Mouse (Mus musculus): ENCODE results near the gene Fam240b. TPM values are rescaled to one million over a fixed set of nuclear protein-coding genes. Genes with fewer than 3 reads are reported as not detected.

Gene Fam240b
- 0.14 TPM in 1 of 2 replicates, not detected in the other for polyA plus RNA-seq (2015; fragmentation: Nextera tagmentation; extraction: Ambion mirVana)

GRCm38 (mm10) chr13:64497692-64498091 lies at the start of gene Fam240b:
Gene Fam240b (minus strand): TSS chr13:64497792.
- 52% methylated on average over 6 of the region's 6 CpGs for WGBS
- Histone ChIP-seq H3K4me1 (ENCODE audit: insufficient read depth, low read length) (0 out of 2 replicates have a peak, but pooled peaks cover 6% of the 10 kb centered on the region), H3K9ac (replicated peaks; ENCODE audit: low read length) (no peak within 1 kb of the TSS), H3K27ac (ENCODE audit: low read length) (peak within 1 kb of the TSS; percentile 61; the same call in 1 of the 2 replicates), H3K9me3 (ENCODE audit: low read length) (no peaks in the 10 kb centered on the region), H3K4me3 (ENCODE audit: low read length) (no peak within 1 kb of the TSS), H3K27me3 (ENCODE audit: insufficient read depth, low read length) (no peaks in the 10 kb centered on the region), H3K36me3 (ENCODE audit: insufficient read depth, low read length) (no peaks in the 10 kb centered on the region), H3K4me2 (replicated peaks; ENCODE audit: low read depth, low read length) (no peak within 1 kb of the TSS)
- peak; percentile 61; the same call in 1 of the 2 replicates for ATAC-seq (ENCODE audit: low FRiP score, low TSS enrichment)

- 48% methylated on average over 5 of the region's 5 CpGs for WGBS
Measured at GRCm38 (mm10) chr13:64530139-64530538, 32.5 kb upstream of the Fam240b start.

GRCm38 (mm10) chr13:64526515-64527285 lies 29.1 kb upstream of the Fam240b start:
- H3K4me3 ChIP-seq (ENCODE audit: low read length): no peak overlapping the region
- no peaks in the 10 kb centered on the region for H3K4me1 ChIP-seq (ENCODE audit: insufficient read depth, low read length)
- 83% methylated on average over 15 of the region's 15 CpGs for WGBS
- no peak overlapping the region for H3K9ac ChIP-seq (replicated peaks; ENCODE audit: low read length)
- H3K9me3 ChIP-seq (ENCODE audit: low read length): no peaks in the 10 kb centered on the region
- H3K4me2 ChIP-seq (replicated peaks; ENCODE audit: low read depth, low read length): no peak overlapping the region
- no peak overlapping the region for H3K27ac ChIP-seq (ENCODE audit: low read length)
- H3K27me3 ChIP-seq (ENCODE audit: insufficient read depth, low read length): no peaks in the 10 kb centered on the region
- no peaks in the 10 kb centered on the region for H3K36me3 ChIP-seq (ENCODE audit: insufficient read depth, low read length)
- no peak for ATAC-seq (ENCODE audit: low FRiP score, low TSS enrichment)

More at GRCm38 (mm10) chr13:64530139-64530538, 32.5 kb upstream of the Fam240b start:
- no peaks in the 10 kb centered on the region for H3K9me3 ChIP-seq (ENCODE audit: low read length)
- no peak for ATAC-seq (ENCODE audit: low FRiP score, low TSS enrichment)
- H3K4me1 ChIP-seq (ENCODE audit: insufficient read depth, low read length): no peaks in the 10 kb centered on the region
- H3K4me3 ChIP-seq (ENCODE audit: low read length): no peak overlapping the region
- H3K27me3 ChIP-seq (ENCODE audit: insufficient read depth, low read length): no peaks in the 10 kb centered on the region
- H3K9ac ChIP-seq (replicated peaks; ENCODE audit: low read length): no peak overlapping the region
- H3K4me2 ChIP-seq (replicated peaks; ENCODE audit: low read depth, low read length): no peak overlapping the region
- H3K36me3 ChIP-seq (ENCODE audit: insufficient read depth, low read length): no peaks in the 10 kb centered on the region
- H3K27ac ChIP-seq (ENCODE audit: low read length): no peak overlapping the region

- peak; percentile 74; the same call in 1 of the 2 replicates for ATAC-seq (ENCODE audit: low FRiP score, low TSS enrichment)
- Histone ChIP-seq H3K4me1 (ENCODE audit: insufficient read depth, low read length) (no peaks in the 10 kb centered on the region), H3K4me2 (replicated peaks; ENCODE audit: low read depth, low read length) (no peak overlapping the region), H3K4me3 (ENCODE audit: low read length) (no peak overlapping the region), H3K27ac (ENCODE audit: low read length) (no peak overlapping the region), H3K27me3 (ENCODE audit: insufficient read depth, low read length) (no peaks in the 10 kb centered on the region), H3K9me3 (ENCODE audit: low read length) (peaks cover 5% of the 10 kb centered on the region; the same call in 1 of the 2 replicates), H3K9ac (replicated peaks; ENCODE audit: low read length) (no peak overlapping the region), H3K36me3 (ENCODE audit: insufficient read depth, low read length) (no peaks in the 10 kb centered on the region)
- WGBS: 63% methylated on average over 2 of the region's 2 CpGs
Measured at GRCm38 (mm10) chr13:64514247-64514646, 16.7 kb upstream of the Fam240b start.

- H3K4me2 ChIP-seq (replicated peaks; ENCODE audit: low read depth, low read length): no peak overlapping the region
- no peak overlapping the region for H3K4me3 ChIP-seq (ENCODE audit: low read length)
- no peak for ATAC-seq (ENCODE audit: low FRiP score, low TSS enrichment)
- no peak overlapping the region for H3K27ac ChIP-seq (ENCODE audit: low read length)
- H3K9ac ChIP-seq (replicated peaks; ENCODE audit: low read length): no peak overlapping the region
- H3K9me3 ChIP-seq (ENCODE audit: low read length): peaks cover 6% of the 10 kb centered on the region; the same call in 1 of the 2 replicates
- H3K36me3 ChIP-seq (ENCODE audit: insufficient read depth, low read length): no peaks in the 10 kb centered on the region
- no peaks in the 10 kb centered on the region for H3K27me3 ChIP-seq (ENCODE audit: insufficient read depth, low read length)
- no peaks in the 10 kb centered on the region for H3K4me1 ChIP-seq (ENCODE audit: insufficient read depth, low read length)
Measured at GRCm38 (mm10) chr13:64511616-64512015, 14.0 kb upstream of the Fam240b start.

GRCm38 (mm10) chr13:64507361-64507760 lies 9.8 kb upstream of the Fam240b start:
- peak; percentile 69 for ATAC-seq (ENCODE audit: low FRiP score, low TSS enrichment)
- Histone ChIP-seq H3K27ac (ENCODE audit: low read length) (no peak overlapping the region), H3K36me3 (ENCODE audit: insufficient read depth, low read length) (no peaks in the 10 kb centered on the region), H3K4me1 (ENCODE audit: insufficient read depth, low read length) (no peaks in the 10 kb centered on the region), H3K27me3 (ENCODE audit: insufficient read depth, low read length) (no peaks in the 10 kb centered on the region), H3K4me3 (ENCODE audit: low read length) (no peak overlapping the region), H3K9me3 (ENCODE audit: low read length) (peaks cover 5% of the 10 kb centered on the region; the same call in 1 of the 2 replicates), H3K9ac (replicated peaks; ENCODE audit: low read length) (no peak overlapping the region), H3K4me2 (replicated peaks; ENCODE audit: low read depth, low read length) (no peak overlapping the region)

GRCm38 (mm10) chr13:64502833-64503232 lies 5.2 kb upstream of the Fam240b start:
- no peaks in the 10 kb centered on the region for H3K36me3 ChIP-seq (ENCODE audit: insufficient read depth, low read length)
- WGBS: 54% methylated on average over 3 of the region's 3 CpGs
- H3K4me2 ChIP-seq (replicated peaks; ENCODE audit: low read depth, low read length): no peak overlapping the region

GRCm38 (mm10) chr13:64493586-64493985 lies 4.0 kb downstream of the Fam240b start:
- Histone ChIP-seq H3K27ac (ENCODE audit: low read length) (no peak overlapping the region), H3K4me3 (ENCODE audit: low read length) (no peak overlapping the region), H3K4me1 (ENCODE audit: insufficient read depth, low read length) (peaks cover 11% of the 10 kb centered on the region; the same call in 1 of the 2 replicates), H3K9me3 (ENCODE audit: low read length) (no peaks in the 10 kb centered on the region), H3K4me2 (replicated peaks; ENCODE audit: low read depth, low read length) (no peak overlapping the region), H3K9ac (replicated peaks; ENCODE audit: low read length) (no peak overlapping the region), H3K36me3 (ENCODE audit: insufficient read depth, low read length) (no peaks in the 10 kb centered on the region), H3K27me3 (ENCODE audit: insufficient read depth, low read length) (no peaks in the 10 kb centered on the region)
- 48% methylated on average over 5 of the region's 5 CpGs for WGBS
- no peak for ATAC-seq (ENCODE audit: low FRiP score, low TSS enrichment)

More at GRCm38 (mm10) chr13:64502833-64503232, 5.2 kb upstream of the Fam240b start:
- Histone ChIP-seq H3K4me1 (ENCODE audit: insufficient read depth, low read length) (no peaks in the 10 kb centered on the region), H3K9ac (replicated peaks; ENCODE audit: low read length) (no peak overlapping the region), H3K9me3 (ENCODE audit: low read length) (no peaks in the 10 kb centered on the region), H3K27me3 (ENCODE audit: insufficient read depth, low read length) (no peaks in the 10 kb centered on the region), H3K4me3 (ENCODE audit: low read length) (no peak overlapping the region), H3K27ac (ENCODE audit: low read length) (no peak overlapping the region)
- ATAC-seq (ENCODE audit: low FRiP score, low TSS enrichment): no peak

GRCm38 (mm10) chr13:64489886-64490285 lies 7.7 kb downstream of the Fam240b start:
- Histone ChIP-seq H3K9me3 (ENCODE audit: low read length) (no peaks in the 10 kb centered on the region), H3K4me3 (ENCODE audit: low read length) (no peak overlapping the region), H3K4me1 (ENCODE audit: insufficient read depth, low read length) (peaks cover 7% of the 10 kb centered on the region; the same call in 1 of the 2 replicates), H3K36me3 (ENCODE audit: insufficient read depth, low read length) (no peaks in the 10 kb centered on the region), H3K4me2 (replicated peaks; ENCODE audit: low read depth, low read length) (no peak overlapping the region), H3K27ac (ENCODE audit: low read length) (no peak overlapping the region), H3K9ac (replicated peaks; ENCODE audit: low read length) (no peak overlapping the region), H3K27me3 (ENCODE audit: insufficient read depth, low read length) (no peaks in the 10 kb centered on the region)
- 71% methylated on average over 6 of the region's 6 CpGs for WGBS
- no peak for ATAC-seq (ENCODE audit: low FRiP score, low TSS enrichment)

- 43% methylated on average over 3 of the region's 3 CpGs for WGBS
- Histone ChIP-seq H3K4me1 (ENCODE audit: insufficient read depth, low read length) (no peaks in the 10 kb centered on the region), H3K9me3 (ENCODE audit: low read length) (no peaks in the 10 kb centered on the region), H3K27ac (ENCODE audit: low read length) (no peak overlapping the region; the same call in 1 of the 2 replicates), H3K9ac (replicated peaks; ENCODE audit: low read length) (no peak overlapping the region), H3K27me3 (ENCODE audit: insufficient read depth, low read length) (no peaks in the 10 kb centered on the region), H3K4me3 (ENCODE audit: low read length) (no peak overlapping the region), H3K4me2 (replicated peaks; ENCODE audit: low read depth, low read length) (no peak overlapping the region), H3K36me3 (ENCODE audit: insufficient read depth, low read length) (no peaks in the 10 kb centered on the region)
- ATAC-seq (ENCODE audit: low FRiP score, low TSS enrichment): peak; percentile 65; the same call in 1 of the 2 replicates
Measured at GRCm38 (mm10) chr13:64479960-64480359, 17.6 kb downstream of the Fam240b start.
